Mouse (Mus musculus) cerebellum, postnatal 36 days (tissue): ENCODE data around the gene Cryaa.

Experiments used
- DNase-seq, 2 experiments: peaks; one replicate each; pipeline ENCODE4 v3.0.0; 2021 to 2022; ENCODE audit warnings: mixed read lengths in 2 of 2

Cryaa gene

GRCm38 (mm10) chr17:31713709-31714108 is 36.1 kb downstream of the Cryaa start:
- DNase-seq, result no peak

DNA sequence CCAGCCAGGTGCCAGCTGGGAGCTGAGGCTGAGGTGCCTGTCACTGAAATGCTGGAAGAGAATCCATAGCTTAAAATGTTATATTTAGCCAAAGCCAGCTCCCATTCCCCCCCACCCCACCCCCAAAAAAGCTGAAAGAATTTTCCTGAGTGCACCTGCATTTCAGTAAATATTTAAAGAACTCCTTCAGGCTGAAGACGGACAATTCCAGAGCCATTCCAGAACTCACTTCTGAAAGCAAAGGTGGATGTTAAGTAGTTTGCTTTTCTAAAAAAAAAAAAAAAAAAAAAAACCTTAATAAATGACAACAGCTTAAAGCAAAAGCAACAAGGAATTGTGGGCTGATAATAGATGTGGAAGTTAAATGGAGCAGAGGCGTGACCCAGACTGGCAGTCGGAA is 36.5 kb downstream of the Cryaa start:
- DNase-seq, result no peak

- no peak for DNase-seq
Observed at GRCm38 (mm10) chr17:31715006-31715405, 37.4 kb downstream of the Cryaa start.

- DNase-seq, result no peak
Observed at GRCm38 (mm10) chr17:31721637-31722036, 44.0 kb downstream of the Cryaa start.

GRCm38 (mm10) chr17:31725366-31725765 is 47.8 kb downstream of the Cryaa start:
- DNase-seq, result no peak

- DNase-seq, result no peak
Observed at GRCm38 (mm10) chr17:31726216-31726615, 48.6 kb downstream of the Cryaa start.

- DNase-seq, result no peak
Observed at GRCm38 (mm10) chr17:31727230-31727629, 49.6 kb downstream of the Cryaa start.

GRCm38 (mm10) chr17:31728043-31728442 is 50.4 kb downstream of the Cryaa start:
- DNase-seq, result no peak

DNA sequence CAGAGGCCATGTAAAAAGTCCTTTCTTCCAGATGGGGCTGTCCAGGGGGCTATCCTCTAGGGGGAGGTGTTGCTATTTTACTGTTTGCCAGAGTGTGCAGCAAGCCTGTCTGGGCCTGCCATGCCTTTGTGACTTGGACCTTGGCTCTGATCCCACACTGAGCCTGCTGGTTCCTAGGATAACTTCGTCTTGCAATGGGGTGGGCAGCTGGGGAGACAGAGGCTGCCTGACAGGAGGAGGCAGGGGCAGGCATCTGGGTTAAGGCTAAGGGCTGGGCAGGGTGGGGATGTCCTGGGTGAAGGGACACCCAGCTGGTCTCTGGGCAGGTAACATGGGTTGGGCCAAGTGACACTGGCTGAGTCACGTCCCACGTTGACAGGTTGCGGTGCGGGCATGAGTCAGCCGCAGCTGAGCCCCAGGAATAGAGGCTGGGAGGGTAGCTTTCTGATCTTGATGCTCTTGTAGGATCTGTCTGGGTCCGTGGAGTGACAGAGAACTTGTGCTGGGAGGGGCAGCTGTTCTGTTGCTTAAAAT is 51.4 kb downstream of the Cryaa start:
- DNase-seq, result no peak

- DNase-seq, result no peak
Observed at GRCm38 (mm10) chr17:31731038-31731437, 53.4 kb downstream of the Cryaa start.
